Mouse (Mus musculus): ENCODE measurements at regions not wholly inside any gene's neighbourhood (a gene's known extent, or its start where the extent isn't known, plus 50 kb on each side); places are given as distances from the start of the nearest gene placed in this dataset.

DNA sequence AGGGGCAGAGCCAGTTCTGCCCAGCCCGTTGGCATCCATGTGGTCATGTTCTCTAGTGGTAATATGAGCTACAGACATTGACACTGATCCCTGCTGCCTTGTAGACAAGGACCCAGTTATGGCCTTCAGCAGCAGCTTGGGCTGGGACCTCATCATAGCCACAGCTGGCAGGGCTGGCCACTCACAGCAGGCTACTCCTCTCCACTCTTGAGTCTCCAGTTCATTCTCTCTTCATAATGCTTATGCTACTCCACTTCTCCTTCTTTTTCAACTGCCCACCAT is 249.4 kb upstream of the Pex5l start:
- 50% methylated on average over 1 of the region's 1 CpGs for WGBS

DNA sequence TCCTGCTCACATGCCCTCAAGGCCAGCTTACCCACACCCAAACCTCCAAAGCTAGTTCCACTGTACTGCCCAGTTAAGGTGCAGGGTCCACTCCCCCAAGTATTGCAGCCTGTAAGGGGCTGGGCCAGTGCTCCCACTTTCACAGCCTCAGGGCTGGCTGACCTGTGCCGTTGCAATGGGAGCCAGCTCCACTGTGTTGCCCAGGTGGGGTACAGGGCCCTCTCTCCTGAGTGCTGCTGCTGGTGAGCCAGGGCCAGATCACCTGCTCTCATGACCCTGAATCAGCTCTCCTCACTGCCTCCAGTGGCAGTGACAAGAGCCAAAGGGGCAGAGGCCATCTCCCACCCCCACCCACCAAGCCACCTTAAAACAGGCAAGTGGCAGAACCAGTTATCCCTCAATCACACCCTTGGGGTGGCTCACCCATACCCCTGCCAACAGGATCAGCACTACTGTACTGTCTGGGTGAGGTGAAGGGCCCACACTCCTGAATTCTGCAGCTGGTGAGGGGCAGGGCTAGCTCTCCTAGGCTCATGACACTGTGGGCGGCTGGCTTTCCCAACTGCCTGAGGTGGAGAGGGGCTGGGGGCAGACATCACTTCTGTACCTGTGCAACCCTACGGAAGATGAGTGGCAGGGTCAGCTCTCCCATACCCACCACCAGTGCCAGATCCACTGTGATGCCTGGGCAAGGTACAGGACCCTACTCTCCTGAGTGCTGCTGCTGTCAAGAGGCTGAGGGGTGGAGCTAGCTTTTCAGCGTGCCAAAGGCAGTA is 248.9 kb upstream of the Pex5l start:
- TF ChIP-seq CTCF (IDR thresholded peaks at IDR 0.05; ENCODE audit: low read depth) = no peak
- no peaks in the 10 kb centered on the region for H3K27me3 ChIP-seq (ENCODE audit: insufficient read depth, low read length)
- no peak overlapping the region for H3K27ac ChIP-seq (ENCODE audit: low read depth)
- DNase-seq = no peak
- H3K4me2 ChIP-seq = no peak overlapping the region
- 0 out of 2 replicates have a peak, but pooled peaks have one; percentile 35 for ATAC-seq (ENCODE audit: insufficient read depth)
- H3K9ac ChIP-seq = no peak overlapping the region
- no peaks in the 10 kb centered on the region for H3K36me3 ChIP-seq (ENCODE audit: insufficient read depth)
- H3K4me3 ChIP-seq (ENCODE audit: low read depth, low read length) = no peak overlapping the region
- no peaks in the 10 kb centered on the region for H3K4me1 ChIP-seq (ENCODE audit: insufficient read depth)
- H3K9me3 ChIP-seq (ENCODE audit: low read depth, low read length) = no peaks in the 10 kb centered on the region
- 71% methylated on average over 4 of the region's 4 CpGs for WGBS

More for the DNA sequence above, 249.4 kb upstream of the Pex5l start:
- ATAC-seq (ENCODE audit: insufficient read depth) = 0 out of 2 replicates have a peak, but pooled peaks have one; percentile 11
- Histone ChIP-seq H3K27me3 (ENCODE audit: insufficient read depth, low read length) (no peaks in the 10 kb centered on the region), H3K27ac (ENCODE audit: low read depth) (no peak overlapping the region), H3K4me2 (no peak overlapping the region), H3K4me3 (ENCODE audit: low read depth, low read length) (no peak overlapping the region), H3K9ac (no peak overlapping the region), H3K36me3 (ENCODE audit: insufficient read depth) (no peaks in the 10 kb centered on the region), H3K4me1 (ENCODE audit: insufficient read depth) (no peaks in the 10 kb centered on the region), H3K9me3 (ENCODE audit: low read depth, low read length) (no peaks in the 10 kb centered on the region)
- no peak for DNase-seq
- no peak for TF ChIP-seq CTCF (IDR thresholded peaks at IDR 0.05; ENCODE audit: low read depth)

DNA sequence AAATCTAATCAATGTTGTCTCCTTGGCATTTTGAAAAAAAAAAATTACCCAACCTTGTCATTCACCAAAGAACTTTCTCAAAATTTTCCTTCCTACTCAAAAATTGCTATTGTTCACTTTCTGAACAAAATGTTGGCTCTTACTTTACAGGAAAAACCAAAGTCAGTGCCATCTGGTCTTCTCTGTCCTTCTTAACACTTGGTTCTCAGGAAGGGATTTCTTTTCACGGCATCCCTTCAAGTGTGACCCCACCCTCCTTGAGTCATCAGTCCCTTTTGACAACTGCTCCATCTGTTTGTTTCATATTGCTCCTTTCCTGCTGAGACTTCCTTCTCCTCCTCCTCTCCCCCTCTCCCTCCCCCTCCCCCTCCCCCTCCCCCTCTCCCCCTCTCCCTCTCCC is 245.1 kb upstream of the Pex5l start:
- Histone ChIP-seq H3K9ac (no peak overlapping the region), H3K27me3 (ENCODE audit: insufficient read depth, low read length) (no peaks in the 10 kb centered on the region), H3K4me3 (ENCODE audit: low read depth, low read length) (no peak overlapping the region), H3K4me2 (no peak overlapping the region), H3K4me1 (ENCODE audit: insufficient read depth) (no peaks in the 10 kb centered on the region), H3K36me3 (ENCODE audit: insufficient read depth) (no peaks in the 10 kb centered on the region), H3K9me3 (ENCODE audit: low read depth, low read length) (no peaks in the 10 kb centered on the region), H3K27ac (ENCODE audit: low read depth) (no peak overlapping the region)
- ATAC-seq (ENCODE audit: insufficient read depth) (no peak), DNase-seq (no peak)
- 36% methylated on average over 1 of the region's 1 CpGs for WGBS
- no peak for TF ChIP-seq CTCF (IDR thresholded peaks at IDR 0.05; ENCODE audit: low read depth)

DNA sequence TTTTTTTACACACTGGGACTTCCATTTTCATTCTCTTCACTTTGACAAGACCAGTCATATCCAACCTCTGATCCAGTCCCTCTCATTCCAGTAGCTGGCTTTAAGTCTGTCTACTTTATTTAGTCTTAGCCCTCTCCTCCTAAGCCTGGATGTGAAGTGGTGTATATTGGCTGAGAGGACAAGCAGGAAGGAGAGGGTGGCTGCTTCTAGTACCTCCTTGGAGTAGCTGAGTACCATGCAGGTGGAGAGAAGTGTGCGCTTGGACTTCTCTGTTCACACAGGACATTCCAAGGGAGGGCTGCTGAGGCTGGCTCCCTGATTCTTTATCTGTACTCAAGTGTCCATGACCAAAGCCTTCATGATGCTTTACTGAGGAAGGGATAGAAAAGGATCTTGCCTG is 240.6 kb upstream of the Pex5l start:
- no peaks in the 10 kb centered on the region for H3K4me1 ChIP-seq (ENCODE audit: insufficient read depth)
- TF ChIP-seq CTCF (IDR thresholded peaks at IDR 0.05; ENCODE audit: low read depth) = no peak
- H3K36me3 ChIP-seq (ENCODE audit: insufficient read depth) = no peaks in the 10 kb centered on the region
- H3K27me3 ChIP-seq (ENCODE audit: insufficient read depth, low read length) = no peaks in the 10 kb centered on the region
- H3K9ac ChIP-seq = no peak overlapping the region
- H3K4me3 ChIP-seq (ENCODE audit: low read depth, low read length) = no peak overlapping the region
- WGBS = 88% methylated on average over 1 of the region's 1 CpGs
- DNase-seq (no peak), ATAC-seq (ENCODE audit: insufficient read depth) (peak; percentile 80; the same call in 1 of the 2 replicates)
- no peak overlapping the region for H3K4me2 ChIP-seq
- no peak overlapping the region for H3K27ac ChIP-seq (ENCODE audit: low read depth)
- no peaks in the 10 kb centered on the region for H3K9me3 ChIP-seq (ENCODE audit: low read depth, low read length)

DNA sequence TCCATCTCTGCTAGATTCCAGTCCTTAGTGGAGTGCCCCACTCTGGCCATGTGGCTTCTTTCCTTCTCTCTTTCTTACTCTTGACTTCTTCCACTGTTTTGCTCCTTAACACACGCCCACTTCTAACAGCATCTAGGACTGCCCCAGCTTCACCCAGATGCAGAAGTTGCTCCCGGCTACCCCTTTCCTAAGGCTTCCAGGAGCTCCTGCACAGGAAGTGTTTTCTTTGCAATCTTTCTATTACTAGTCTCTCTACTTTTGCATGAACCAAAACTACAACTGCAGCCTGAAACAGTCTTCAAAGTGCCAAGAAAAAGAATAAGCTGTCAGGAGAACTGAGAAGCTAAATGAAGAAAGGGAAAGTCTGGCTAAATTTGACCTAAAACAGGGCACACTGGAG is 236.6 kb upstream of the Pex5l start:
- 66% methylated on average over 2 of the region's 2 CpGs for WGBS
- TF ChIP-seq CTCF (IDR thresholded peaks at IDR 0.05; ENCODE audit: low read depth) = no peak
- ATAC-seq (ENCODE audit: insufficient read depth) (no peak), DNase-seq (no peak)
- H3K9me3 ChIP-seq (ENCODE audit: low read depth, low read length) = no peaks in the 10 kb centered on the region
- H3K4me2 ChIP-seq = no peak overlapping the region
- H3K9ac ChIP-seq = no peak overlapping the region
- no peak overlapping the region for H3K4me3 ChIP-seq (ENCODE audit: low read depth, low read length)
- H3K27ac ChIP-seq (ENCODE audit: low read depth) = no peak overlapping the region
- H3K36me3 ChIP-seq (ENCODE audit: insufficient read depth) = no peaks in the 10 kb centered on the region
- no peaks in the 10 kb centered on the region for H3K27me3 ChIP-seq (ENCODE audit: insufficient read depth, low read length)
- H3K4me1 ChIP-seq (ENCODE audit: insufficient read depth) = 0 out of 2 replicates have a peak, but pooled peaks cover 1% of the 10 kb centered on the region

DNA sequence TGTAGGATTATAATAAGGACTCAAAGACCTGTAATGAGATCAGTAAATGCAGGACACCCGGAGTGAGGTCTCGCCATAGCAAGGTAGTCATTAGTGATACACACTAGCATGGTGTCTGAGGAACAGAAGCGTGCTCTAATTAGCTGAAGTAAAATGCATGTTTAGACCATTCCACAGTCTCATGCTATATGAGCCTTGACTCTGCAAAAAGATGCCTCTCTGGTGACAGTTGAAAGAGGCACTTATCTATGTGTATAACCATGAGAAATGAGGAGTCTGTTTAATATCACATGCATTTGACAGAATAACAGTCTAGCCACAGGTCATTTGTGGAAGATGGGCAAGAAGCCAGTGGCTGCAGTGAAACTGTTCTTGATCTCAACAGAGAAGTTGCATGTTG is 232.1 kb upstream of the Pex5l start:
- H3K36me3 ChIP-seq (ENCODE audit: insufficient read depth) = no peaks in the 10 kb centered on the region
- peak; percentile 81 for DNase-seq
- H3K4me2 ChIP-seq = no peak overlapping the region
- H3K4me1 ChIP-seq (ENCODE audit: insufficient read depth) = 0 out of 2 replicates have a peak, but pooled peaks cover 3% of the 10 kb centered on the region
- WGBS = 44% methylated on average over 3 of the region's 3 CpGs
- no peak overlapping the region for H3K27ac ChIP-seq (ENCODE audit: low read depth)
- H3K4me3 ChIP-seq (ENCODE audit: low read depth, low read length) = no peak overlapping the region
- no peak overlapping the region for H3K9ac ChIP-seq
- no peak for TF ChIP-seq CTCF (IDR thresholded peaks at IDR 0.05; ENCODE audit: low read depth)
- ATAC-seq (ENCODE audit: insufficient read depth) = peak; percentile 83
- no peaks in the 10 kb centered on the region for H3K27me3 ChIP-seq (ENCODE audit: insufficient read depth, low read length)
- H3K9me3 ChIP-seq (ENCODE audit: low read depth, low read length) = no peaks in the 10 kb centered on the region

DNA sequence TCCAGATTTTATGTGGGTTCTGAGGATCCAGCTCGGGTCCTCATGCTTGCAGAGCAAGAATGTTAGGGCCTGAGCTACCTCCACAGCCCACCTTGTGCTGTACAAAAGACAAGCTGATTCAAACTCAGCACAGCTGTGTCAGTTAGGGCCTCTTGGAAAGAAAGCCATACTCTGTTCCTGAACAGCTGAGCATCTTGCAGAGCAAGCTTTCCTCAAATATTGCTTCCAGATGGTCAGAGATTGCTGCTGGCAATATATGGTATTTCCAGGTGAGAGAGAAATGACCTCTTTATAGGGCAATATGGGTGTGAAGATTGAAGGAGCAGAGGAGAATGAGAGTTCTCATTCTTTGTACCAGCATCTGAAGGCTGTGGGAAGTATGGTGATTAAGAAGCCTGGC is 229.8 kb upstream of the Pex5l start:
- DNase-seq (no peak), ATAC-seq (ENCODE audit: insufficient read depth) (no peak)
- Histone ChIP-seq H3K27me3 (ENCODE audit: insufficient read depth, low read length) (no peaks in the 10 kb centered on the region), H3K9ac (no peak overlapping the region), H3K4me3 (ENCODE audit: low read depth, low read length) (no peak overlapping the region), H3K4me2 (no peak overlapping the region), H3K36me3 (ENCODE audit: insufficient read depth) (no peaks in the 10 kb centered on the region), H3K9me3 (ENCODE audit: low read depth, low read length) (no peaks in the 10 kb centered on the region), H3K4me1 (ENCODE audit: insufficient read depth) (0 out of 2 replicates have a peak, but pooled peaks cover 3% of the 10 kb centered on the region), H3K27ac (ENCODE audit: low read depth) (no peak overlapping the region)
- TF ChIP-seq CTCF (IDR thresholded peaks at IDR 0.05; ENCODE audit: low read depth) = no peak
- WGBS = 50% methylated on average over 1 of the region's 1 CpGs
